Comparison of ENCODE assay signal across 11 mouse cellular contexts in genomic region chr16:30102149-30102915, GRCm38 (mm10). TPM values are rescaled to one million over a fixed set of nuclear protein-coding genes. Genes with fewer than 3 reads are reported as not detected.
DNase-seq lines count a peak whose midpoint lies in the region; ATAC-seq lines count a peak whose summit lies in the region.
"Had no signal": no experiment of that assay in that cellular context is flagged by ENCODE, and none has a peak within 500 bp of the region (broad histone marks: within the 10 kb centered on the region; RNA-seq: fewer than 3 reads in every experiment).

No protein-coding gene starts in this region.

- 0 out of 2 replicates have a peak overlapping the region, but pooled peaks have one; percentile 12 for H3K9ac ChIP-seq in heart, embryonic 13.5 days
- no peak overlapping the region for H3K9ac ChIP-seq in lung, embryonic 15.5 days
- no peak overlapping the region for H3K9ac ChIP-seq in embryonic facial prominence, embryonic 11.5 days (replicated peaks; ENCODE audit: low read length)
- no peak overlapping the region for H3K9ac ChIP-seq in midbrain, embryonic 13.5 days (replicated peaks)
- H3K9ac ChIP-seq: liver, embryonic 13.5 days had no signal

- H3K4me1 ChIP-seq in heart, embryonic 13.5 days, result peaks cover 16% of the 10 kb centered on the region
- peaks cover 15% of the 10 kb centered on the region for H3K4me1 ChIP-seq in lung, embryonic 15.5 days
- no peaks in the 10 kb centered on the region for H3K4me1 ChIP-seq in embryonic facial prominence, embryonic 11.5 days (ENCODE audit: control insufficient read depth, insufficient read depth, low read length)
- H3K4me1 ChIP-seq in midbrain, embryonic 13.5 days (replicated peaks), result peaks cover 17% of the 10 kb centered on the region
- H3K4me1 ChIP-seq: liver, embryonic 13.5 days had no signal

- H3K27me3 ChIP-seq in heart, embryonic 13.5 days (replicated peaks), result peaks cover 13% of the 10 kb centered on the region
- H3K27me3 ChIP-seq in lung, embryonic 15.5 days, result no peaks in the 10 kb centered on the region
- no peaks in the 10 kb centered on the region for H3K27me3 ChIP-seq in embryonic facial prominence, embryonic 11.5 days (ENCODE audit: control insufficient read depth, insufficient read depth, low read length)
- peaks cover 28% of the 10 kb centered on the region for H3K27me3 ChIP-seq in midbrain, embryonic 13.5 days

- no peaks in the 10 kb centered on the region for H3K9me3 ChIP-seq in heart, embryonic 13.5 days
- no peaks in the 10 kb centered on the region for H3K9me3 ChIP-seq in lung, embryonic 15.5 days
- no peaks in the 10 kb centered on the region for H3K9me3 ChIP-seq in embryonic facial prominence, embryonic 11.5 days (replicated peaks; ENCODE audit: control insufficient read depth, low read length)
- no peaks in the 10 kb centered on the region for H3K9me3 ChIP-seq in midbrain, embryonic 13.5 days
- H3K9me3 ChIP-seq: liver, embryonic 13.5 days had no signal

- H3K4me2 ChIP-seq in heart, embryonic 13.5 days, result peak overlapping the region; percentile 28; the same call in 1 of the 2 replicates
- H3K4me2 ChIP-seq in lung, embryonic 15.5 days, result no peak overlapping the region
- no peak overlapping the region for H3K4me2 ChIP-seq in embryonic facial prominence, embryonic 11.5 days (ENCODE audit: low read depth, low read length)
- no peak overlapping the region for H3K4me2 ChIP-seq in midbrain, embryonic 13.5 days (replicated peaks)
- H3K4me2 ChIP-seq: liver, embryonic 13.5 days had no signal

- ATAC-seq in heart, embryonic 13.5 days (ENCODE audit: extremely low read depth, insufficient number of reproducible peaks, low FRiP score, low TSS enrichment), result no peak
- ATAC-seq in lung, embryonic 15.5 days (ENCODE audit: borderline replicate concordance, extremely low read depth, low FRiP score, low TSS enrichment), result no peak
- no peak for ATAC-seq in embryonic facial prominence, embryonic 11.5 days (replicated peaks; ENCODE audit: insufficient number of reproducible peaks, low FRiP score, low TSS enrichment, low read depth)
- peak; percentile 54; the same call in 1 of the 2 replicates for ATAC-seq in midbrain, embryonic 13.5 days

- no peak for DNase-seq in heart, adult 11 months
- DNase-seq in lung, adult 18-20 months, result no peak
- DNase-seq in embryonic facial prominence, embryonic 11.5 days (ENCODE audit: low spot score), result peak; percentile 60
- no peak for DNase-seq in cerebellum, postnatal 4 days (ENCODE audit: low spot score in 2 of 2)
- no peak for DNase-seq in gastrocnemius, postnatal 25 days
- DNase-seq: B cell, adult 2 months; liver, embryonic 13.5 days; right cerebral cortex, postnatal 4 days had no signal

- 21% methylated on average over 10 of the region's 10 CpGs for WGBS in heart, embryonic 13.5 days
- 19% methylated on average over 10 of the region's 10 CpGs for WGBS in lung, embryonic 15.5 days
- WGBS in embryonic facial prominence, embryonic 11.5 days, result 20% methylated on average over 10 of the region's 10 CpGs
- WGBS in midbrain, embryonic 13.5 days, result 26% methylated on average over 10 of the region's 10 CpGs

- peak overlapping the region; percentile 15; the same call in 1 of the 2 replicates for H3K27ac ChIP-seq in heart, embryonic 13.5 days (replicated peaks)
- H3K27ac ChIP-seq in lung, embryonic 15.5 days, result 0 out of 2 replicates have a peak overlapping the region, but pooled peaks have one; percentile 3
- H3K27ac ChIP-seq in embryonic facial prominence, embryonic 11.5 days (replicated peaks; ENCODE audit: low read depth, low read length), result peak overlapping the region; percentile 22; the same call in 1 of the 2 replicates
- no peak overlapping the region for H3K27ac ChIP-seq in midbrain, embryonic 13.5 days
- H3K27ac ChIP-seq: liver, embryonic 13.5 days had no signal

- H3K4me3 ChIP-seq in heart, embryonic 13.5 days, result no peak overlapping the region
- H3K4me3 ChIP-seq in lung, embryonic 15.5 days, result no peak overlapping the region
- no peak overlapping the region for H3K4me3 ChIP-seq in embryonic facial prominence, embryonic 11.5 days (ENCODE audit: low read depth, low read length)
- no peak overlapping the region for H3K4me3 ChIP-seq in midbrain, embryonic 13.5 days (replicated peaks)
- H3K4me3 ChIP-seq: liver, embryonic 13.5 days had no signal

- H3K36me3 ChIP-seq in heart, embryonic 13.5 days, result no peaks in the 10 kb centered on the region
- no peaks in the 10 kb centered on the region for H3K36me3 ChIP-seq in lung, embryonic 15.5 days
- H3K36me3 ChIP-seq in embryonic facial prominence, embryonic 11.5 days (replicated peaks; ENCODE audit: control insufficient read depth, insufficient read depth, low read depth, low read length), result no peaks in the 10 kb centered on the region
- no peaks in the 10 kb centered on the region for H3K36me3 ChIP-seq in midbrain, embryonic 13.5 days
- H3K36me3 ChIP-seq: liver, embryonic 13.5 days had no signal

RNA-seq across cellular contexts. Expression of gene Hes1, which starts 38.1 kb away (rescaled TPM):
- 19.9 and 21.4 TPM in 2 replicates for polyA plus RNA-seq in heart, embryonic 13.5 days (2015; fragmentation: Nextera tagmentation; extraction: Ambion mirVana)
- polyA plus RNA-seq in lung, embryonic 15.5 days (2015; fragmentation: Nextera tagmentation; extraction: Ambion mirVana), result 47.1 and 49.2 TPM in 2 replicates
- 65.0 and 68.1 TPM in 2 replicates for polyA plus RNA-seq in embryonic facial prominence, embryonic 11.5 days (2014; fragmentation: Nextera tagmentation; extraction: Ambion mirVana)
- polyA plus RNA-seq in midbrain, embryonic 13.5 days (2015; fragmentation: Nextera tagmentation; extraction: Ambion mirVana), result 14.1 and 19.7 TPM in 2 replicates
- 10 to 100 TPM in 1 of 2 experiments, 1 to 10 TPM in 1; 9.2 to 12.5 TPM for total RNA-seq in gastrocnemius, postnatal 25 days (2021)
